Mouse (Mus musculus) left cerebral cortex, postnatal 14 days (tissue): ENCODE data around the gene Gm42669. TPM values are rescaled to one million over a fixed set of nuclear protein-coding genes. Genes with fewer than 3 reads are reported as not detected.

ENCODE experiments used
- DNase-seq, 2 experiments: peaks; one replicate each; pipeline ENCODE4 v3.0.0; 2021 to 2022; ENCODE audit warnings: low spot score in 2 of 2, mixed read lengths in 1 of 2
- intact Hi-C: fragments of 180-260 bp; cut with DNase I; formaldehyde crosslinking; loops from one replicate; pipeline ENCODE4 v1.15.1; 2025
- total RNA-seq, 2 experiments: library from RNA; stranded (reverse); gene quantifications; 2 replicates each; pipeline ENCODE4 v1.2.3; 2021

Gene Gm42669
- total RNA-seq, 2 experiments from 2014 or later = 0.66 to 0.76 TPM

- intact Hi-C loops = no loop called here
- DNase-seq = no peak
Observed at GRCm38 (mm10) chr5:107515453-107515852, 8.0 kb downstream of the Gm42669 start.

GRCm38 (mm10) chr5:107516087-107516486 is 8.7 kb downstream of the Gm42669 start:
- peak in 1 of 2 experiments; percentile 64 for DNase-seq
- intact Hi-C loops = no loop called here

GRCm38 (mm10) chr5:107518602-107519001 is 11.2 kb downstream of the Gm42669 start:
- intact Hi-C loops = no loop called here

GRCm38 (mm10) chr5:107521386-107521785 is 14.0 kb downstream of the Gm42669 start:
- intact Hi-C loops = no loop called here
- no peak for DNase-seq

More at GRCm38 (mm10) chr5:107518602-107519001, 11.2 kb downstream of the Gm42669 start:
- DNase-seq = no peak

- intact Hi-C loops = no loop called here
- peak; percentile 67 to 73 for DNase-seq
Observed at GRCm38 (mm10) chr5:107521897-107522296, 14.5 kb downstream of the Gm42669 start.

GRCm38 (mm10) chr5:107524281-107524680 is 16.9 kb downstream of the Gm42669 start:
- peak; percentile 62 to 75 for DNase-seq

GRCm38 (mm10) chr5:107528856-107529255 is 21.4 kb downstream of the Gm42669 start:
- DNase-seq = no peak
- intact Hi-C loops = no loop called here

More at GRCm38 (mm10) chr5:107524281-107524680, 16.9 kb downstream of the Gm42669 start:
- intact Hi-C loops = no loop called here

GRCm38 (mm10) chr5:107533590-107533989 is 26.2 kb downstream of the Gm42669 start:
- no peak for DNase-seq
- intact Hi-C loops = no loop called here

GRCm38 (mm10) chr5:107534581-107534980 is 27.2 kb downstream of the Gm42669 start, which contains the start of gene 1700028K03Rik:
TSS of gene 1700028K03Rik (plus strand) at chr5:107534709.
- intact Hi-C loops = no loop called here

GRCm38 (mm10) chr5:107541696-107542095 is 34.3 kb downstream of the Gm42669 start:
- no peak for DNase-seq
- intact Hi-C loops = no loop called here

More at GRCm38 (mm10) chr5:107534581-107534980, 27.2 kb downstream of the Gm42669 start, which contains the start of gene 1700028K03Rik:
- DNase-seq = no peak

GRCm38 (mm10) chr5:107545927-107546326 is 38.5 kb downstream of the Gm42669 start:
- intact Hi-C loops = no loop called here
- no peak for DNase-seq

GRCm38 (mm10) chr5:107547955-107548354 is 40.5 kb downstream of the Gm42669 start:
- intact Hi-C loops = no loop called here

GRCm38 (mm10) chr5:107548444-107548843 is 41.0 kb downstream of the Gm42669 start:
- DNase-seq = no peak
- intact Hi-C loops = no loop called here

More at GRCm38 (mm10) chr5:107547955-107548354, 40.5 kb downstream of the Gm42669 start:
- DNase-seq = no peak

GRCm38 (mm10) chr5:107554336-107554735 is 46.9 kb downstream of the Gm42669 start:
- no peak for DNase-seq
- intact Hi-C loops = no loop called here

- DNase-seq = no peak
- intact Hi-C loops = no loop called here
Observed at GRCm38 (mm10) chr5:107556969-107557368, 49.5 kb downstream of the Gm42669 start.

- intact Hi-C loops = no loop called here
- DNase-seq = peak in 1 of 2 experiments; percentile 8
Observed at GRCm38 (mm10) chr5:107569148-107569547, 61.7 kb downstream of the Gm42669 start.

- intact Hi-C loops = no loop called here
- peak; percentile 80 to 82 for DNase-seq
Observed at GRCm38 (mm10) chr5:107597301-107598077, 90.1 kb downstream of the Gm42669 start, which contains the start of the genes Rpap2 and Glmn. TSS of gene Rpap2 (plus strand) at chr5:107597373. TSS of gene Glmn (minus strand) at chr5:107597888.

- DNase-seq = no peak
- intact Hi-C loops = no loop called here
Observed at GRCm38 (mm10) chr5:107598380-107598779, 91.0 kb downstream of the Gm42669 start.

GRCm38 (mm10) chr5:107611224-107611623 is 103.8 kb downstream of the Gm42669 start:
- DNase-seq = peak; percentile 81
- intact Hi-C loops = no loop called here

- DNase-seq = no peak
- intact Hi-C loops = no loop called here
Observed at GRCm38 (mm10) chr5:107617986-107618385, 110.6 kb downstream of the Gm42669 start.

GRCm38 (mm10) chr5:107621327-107621726 is 113.9 kb downstream of the Gm42669 start:
- intact Hi-C loops = loop anchor here (10.0 kb wide), 1 partner anchor 153 kb away; no protein-coding TSS in a partner anchor
- no peak for DNase-seq
